ENCODE assay signal across 8 mouse cellular contexts in genomic region chr13:73831486-73831885, GRCm38 (mm10). TPM values are rescaled to one million over a fixed set of nuclear protein-coding genes. Genes with fewer than 3 reads are reported as not detected.
DNase-seq lines count a peak whose midpoint lies in the region; ATAC-seq lines count a peak whose summit lies in the region.

No protein-coding gene starts in this region.

- H3K4me2 ChIP-seq in hindbrain, embryonic 12.5 days (replicated peaks), result no peak overlapping the region
- no peak overlapping the region for H3K4me2 ChIP-seq in hindbrain, embryonic 14.5 days (replicated peaks)
- H3K4me2 ChIP-seq in midbrain, embryonic 15.5 days, result no peak overlapping the region
- H3K4me2 ChIP-seq in stomach, embryonic 15.5 days, result no peak overlapping the region

- H3K27ac ChIP-seq in hindbrain, embryonic 10.5 days, result no peak overlapping the region
- no peak overlapping the region for H3K27ac ChIP-seq in hindbrain, embryonic 12.5 days
- H3K27ac ChIP-seq in embryonic facial prominence, embryonic 10.5 days (replicated peaks), result no peak overlapping the region
- H3K27ac ChIP-seq in hindbrain, embryonic 14.5 days, result no peak overlapping the region
- no peak overlapping the region for H3K27ac ChIP-seq in midbrain, embryonic 15.5 days
- H3K27ac ChIP-seq in stomach, embryonic 15.5 days, result no peak overlapping the region

- H3K36me3 ChIP-seq in hindbrain, embryonic 10.5 days, result no peaks in the 10 kb centered on the region
- no peaks in the 10 kb centered on the region for H3K36me3 ChIP-seq in hindbrain, embryonic 12.5 days
- H3K36me3 ChIP-seq in embryonic facial prominence, embryonic 10.5 days (replicated peaks), result peaks cover 7% of the 10 kb centered on the region
- no peaks in the 10 kb centered on the region for H3K36me3 ChIP-seq in hindbrain, embryonic 14.5 days (replicated peaks; ENCODE audit: control insufficient read depth, insufficient read depth)
- no peaks in the 10 kb centered on the region for H3K36me3 ChIP-seq in midbrain, embryonic 15.5 days (replicated peaks)
- no peaks in the 10 kb centered on the region for H3K36me3 ChIP-seq in stomach, embryonic 15.5 days

- no peaks in the 10 kb centered on the region for H3K27me3 ChIP-seq in hindbrain, embryonic 10.5 days (ENCODE audit: insufficient read depth, poor library complexity, severe bottlenecking)
- no peaks in the 10 kb centered on the region for H3K27me3 ChIP-seq in hindbrain, embryonic 12.5 days
- no peaks in the 10 kb centered on the region for H3K27me3 ChIP-seq in embryonic facial prominence, embryonic 10.5 days (replicated peaks; ENCODE audit: low read depth, poor library complexity, severe bottlenecking)
- no peaks in the 10 kb centered on the region for H3K27me3 ChIP-seq in hindbrain, embryonic 14.5 days (ENCODE audit: control insufficient read depth, insufficient read depth, low read length)
- H3K27me3 ChIP-seq in midbrain, embryonic 15.5 days (replicated peaks), result no peaks in the 10 kb centered on the region
- no peaks in the 10 kb centered on the region for H3K27me3 ChIP-seq in stomach, embryonic 15.5 days (replicated peaks)

- H3K9me3 ChIP-seq in hindbrain, embryonic 10.5 days, result no peaks in the 10 kb centered on the region
- H3K9me3 ChIP-seq in hindbrain, embryonic 12.5 days (replicated peaks), result no peaks in the 10 kb centered on the region
- H3K9me3 ChIP-seq in embryonic facial prominence, embryonic 10.5 days, result no peaks in the 10 kb centered on the region
- no peaks in the 10 kb centered on the region for H3K9me3 ChIP-seq in hindbrain, embryonic 14.5 days (ENCODE audit: control insufficient read depth, low read length)
- H3K9me3 ChIP-seq in midbrain, embryonic 15.5 days, result no peaks in the 10 kb centered on the region
- H3K9me3 ChIP-seq in stomach, embryonic 15.5 days, result no peaks in the 10 kb centered on the region

- no peak for ATAC-seq in hindbrain, embryonic 12.5 days (ENCODE audit: low FRiP score)
- no peak for ATAC-seq in hindbrain, embryonic 14.5 days (ENCODE audit: low FRiP score)
- 0 out of 2 replicates have a peak, but pooled peaks have one; percentile 10 for ATAC-seq in midbrain, embryonic 15.5 days (replicated peaks)
- 0 out of 2 replicates have a peak, but pooled peaks have one; percentile 15 for ATAC-seq in stomach, embryonic 15.5 days (ENCODE audit: insufficient read depth, low FRiP score, low read depth)

- no peak overlapping the region for H3K9ac ChIP-seq in hindbrain, embryonic 12.5 days
- H3K9ac ChIP-seq in hindbrain, embryonic 14.5 days, result no peak overlapping the region
- no peak overlapping the region for H3K9ac ChIP-seq in midbrain, embryonic 15.5 days
- H3K9ac ChIP-seq in stomach, embryonic 15.5 days, result no peak overlapping the region

- 3% methylated on average over 2 of the region's 2 CpGs for WGBS in hindbrain, embryonic 10.5 days
- 0% methylated on average over 2 of the region's 2 CpGs for WGBS in hindbrain, embryonic 12.5 days
- 2% methylated on average over 2 of the region's 2 CpGs for WGBS in embryonic facial prominence, embryonic 10.5 days
- WGBS in hindbrain, embryonic 14.5 days, result 8% methylated on average over 2 of the region's 2 CpGs
- WGBS in midbrain, embryonic 15.5 days, result 4% methylated on average over 2 of the region's 2 CpGs
- whole genome bisulfite sequencing in stomach, embryonic 15.5 days, result 2% methylated on average over 2 of the region's 2 CpGs

- peak; percentile 66 for DNase-seq in hindbrain, embryonic 10.5 days (ENCODE audit: low spot score)
- DNase-seq in adrenal gland, adult 18-20 months (ENCODE audit: low spot score in 2 of 2), result peak; percentile 64 to 69
- peak; percentile 76 for DNase-seq in embryonic facial prominence, embryonic 10.5 days (ENCODE audit: low spot score)
- DNase-seq in hindbrain, embryonic 14.5 days (ENCODE audit: low spot score), result peak; percentile 84
- peak; percentile 53 for DNase-seq in left cerebral cortex, postnatal 4 days

- no peak overlapping the region for H3K4me3 ChIP-seq in hindbrain, embryonic 10.5 days
- H3K4me3 ChIP-seq in hindbrain, embryonic 12.5 days, result no peak overlapping the region
- H3K4me3 ChIP-seq in embryonic facial prominence, embryonic 10.5 days, result no peak overlapping the region
- H3K4me3 ChIP-seq in hindbrain, embryonic 14.5 days (replicated peaks; ENCODE audit: low read length), result no peak overlapping the region
- no peak overlapping the region for H3K4me3 ChIP-seq in midbrain, embryonic 15.5 days
- no peak overlapping the region for H3K4me3 ChIP-seq in stomach, embryonic 15.5 days (replicated peaks)

- H3K4me1 ChIP-seq in hindbrain, embryonic 10.5 days (replicated peaks), result 0 out of 2 replicates have a peak, but pooled peaks cover 8% of the 10 kb centered on the region
- 0 out of 2 replicates have a peak, but pooled peaks cover 3% of the 10 kb centered on the region for H3K4me1 ChIP-seq in hindbrain, embryonic 12.5 days
- peaks cover 49% of the 10 kb centered on the region for H3K4me1 ChIP-seq in embryonic facial prominence, embryonic 10.5 days
- no peaks in the 10 kb centered on the region for H3K4me1 ChIP-seq in hindbrain, embryonic 14.5 days (replicated peaks; ENCODE audit: control insufficient read depth, insufficient read depth, low read length)
- H3K4me1 ChIP-seq in midbrain, embryonic 15.5 days, result peaks cover 6% of the 10 kb centered on the region; the same call in 1 of the 2 replicates
- no peaks in the 10 kb centered on the region for H3K4me1 ChIP-seq in stomach, embryonic 15.5 days

- intact Hi-C loops in left cerebral cortex, postnatal 4 days (cut with DNase I), result loop anchor here (5.0 kb wide), 1 partner anchor 76 kb away; no protein-coding TSS in a partner anchor

RNA-seq across cellular contexts. Expression of gene Nkd2, which starts 15.9 kb away (rescaled TPM):
- 15.8 and 18.1 TPM in 2 replicates for polyA plus RNA-seq in hindbrain, embryonic 10.5 days (2016; fragmentation: Nextera tagmentation; extraction: Ambion mirVana)
- polyA plus RNA-seq in hindbrain, embryonic 12.5 days (2016; fragmentation: Nextera tagmentation; extraction: Ambion mirVana), result 14.3 and 17.4 TPM in 2 replicates
- 1 to 10 TPM; 1.4 to 1.8 TPM for total RNA-seq in adrenal gland, adult 18-20 months (2021)
- 20.8 and 26.2 TPM in 2 replicates for polyA plus RNA-seq in embryonic facial prominence, embryonic 10.5 days (2016; fragmentation: Nextera tagmentation; extraction: Ambion mirVana)
- polyA plus RNA-seq in hindbrain, embryonic 14.5 days (2014; fragmentation: Nextera tagmentation; extraction: Ambion mirVana), result 13.2 and 13.3 TPM in 2 replicates
- total RNA-seq in left cerebral cortex, postnatal 4 days (2021), result 10 to 100 TPM; 21.4 TPM
- 16.7 and 16.9 TPM in 2 replicates for polyA plus RNA-seq in midbrain, embryonic 15.5 days (2015; fragmentation: Nextera tagmentation; extraction: Ambion mirVana)
- 4.1 and 4.2 TPM in 2 replicates for polyA plus RNA-seq in stomach, embryonic 15.5 days (2015; fragmentation: Nextera tagmentation; extraction: Ambion mirVana)

Comparison
In these comparisons a context has a peak if more than half of its experiments do, and no peak if none do; other contexts are left out.
1. ATAC-seq: peak in midbrain, embryonic 15.5 days (single experiment) and stomach, embryonic 15.5 days (single experiment); none in hindbrain, embryonic 12.5 days (single experiment) and hindbrain, embryonic 14.5 days (single experiment).
2. Peak in every context shown above with its lines, with median percentiles within 50 percentile points of each other: DNase-seq.